Mouse (Mus musculus): ENCODE data around the gene Evl.

GRCm38 (mm10) chr12:108709386-108709785 lies 154.9 kb downstream of the Evl start:
- TF ChIP-seq CTCF (IDR thresholded peaks at IDR 0.05; ENCODE audit: borderline replicate concordance, insufficient read depth, low read length) (no peak), POLR2A (IDR thresholded peaks at IDR 0.05; ENCODE audit: low read depth, low read length) (no peak)
